Mouse (Mus musculus) MEL (cell line): ENCODE measurements around the gene Gnb4. TPM values are rescaled to one million over a fixed set of nuclear protein-coding genes. Genes with fewer than 3 reads are reported as not detected.

Source experiments
- DNase-seq: peaks from one replicate; pipeline ENCODE4 v3.0.0; 2011; ENCODE audit warnings: low read depth, low spot score
- H3K27ac ChIP-seq: 2 replicates; pipeline ENCODE4 v1.5.1; 2012; ENCODE audit warnings: low read depth, mild to moderate bottlenecking, control low read depth, low read length, moderate library complexity; ENCODE audit not compliant: control insufficient read depth
- H3K27me3 ChIP-seq, 2 experiments: fragments of 150-350 bp in 1 of 2; sonication (generic) in 1 of 2; 2 replicates each; pipeline ENCODE4 v1.6.1; 2012; ENCODE audit warnings: low read length in 2 of 2, mild to moderate bottlenecking in 2 of 2, improper control_type of control experiment in 1 of 2, moderate library complexity in 1 of 2; ENCODE audit not compliant: insufficient read depth in 2 of 2, control insufficient read depth in 1 of 2
- H3K36me3 ChIP-seq, 2 experiments: 2 replicates each; pipeline ENCODE4 v1.6.1; 2012 to 2014; ENCODE audit warnings: low read length in 2 of 2, improper control_type of control experiment in 1 of 2, inconsistent platforms in 1 of 2, mild to moderate bottlenecking in 1 of 2; ENCODE audit not compliant: insufficient read depth in 2 of 2, control insufficient read depth in 1 of 2
- H3K4me1 ChIP-seq, 2 experiments: fragments of 150-350 bp in 1 of 2; sonication (generic) in 1 of 2; 2 replicates each; pipeline ENCODE4 v1.6.1; 2012; ENCODE audit warnings: low read length in 2 of 2, improper control_type of control experiment in 1 of 2, mild to moderate bottlenecking in 1 of 2; ENCODE audit not compliant: insufficient read depth in 2 of 2, control insufficient read depth in 1 of 2
- H3K4me3 ChIP-seq, 2 experiments: fragments of 150-350 bp in 1 of 2; sonication (generic) in 1 of 2; 2 replicates each; pipeline ENCODE4 v1.5.1; 2012; ENCODE audit warnings: low read depth in 2 of 2, low read length in 2 of 2, mild to moderate bottlenecking in 2 of 2, moderate library complexity in 2 of 2, control low read depth in 1 of 2, improper control_type of control experiment in 1 of 2; ENCODE audit not compliant: control insufficient read depth in 1 of 2, insufficient read depth in 1 of 2
- H3K79me2 ChIP-seq: 2 replicates; pipeline ENCODE4 v1.6.1; 2012; ENCODE audit warnings: mild to moderate bottlenecking, low read length, moderate library complexity; ENCODE audit not compliant: control insufficient read depth, poor library complexity, insufficient read depth
- H3K9ac ChIP-seq: 2 replicates; pipeline ENCODE4 v1.6.1; 2012; ENCODE audit warnings: low read depth, mild to moderate bottlenecking, control low read depth, low read length, moderate library complexity; ENCODE audit not compliant: control insufficient read depth, poor library complexity, severe bottlenecking
- H3K9me3 ChIP-seq: fragments of 150-350 bp; sonication (generic); replicated peaks from 2 replicates; pipeline ENCODE4 v1.6.1; 2012; ENCODE audit warnings: mild to moderate bottlenecking, low read length, improper control_type of control experiment, moderate library complexity; ENCODE audit not compliant: insufficient read depth
- BHLHE40 ChIP-seq: IDR thresholded peaks from 2 replicates; pipeline ENCODE4 v1.6.1; 2012; ENCODE audit warnings: low read depth, mild to moderate bottlenecking, inconsistent platforms, low read length, improper control_type of control experiment, borderline replicate concordance
- CHD1 ChIP-seq: IDR thresholded peaks from 2 replicates; pipeline ENCODE4 v1.6.1; 2012; ENCODE audit warnings: low read depth, mild to moderate bottlenecking, inconsistent platforms, low read length, improper control_type of control experiment
- CHD2 ChIP-seq: IDR thresholded peaks from 2 replicates; pipeline ENCODE4 v1.6.1; 2011; ENCODE audit warnings: low read length, improper control_type of control experiment
- CTCF ChIP-seq, 3 experiments: IDR thresholded peaks in 2 of 3; conservative IDR thresholded peaks in 1 of 3; 2 replicates each; pipeline ENCODE4 v1.5.1; 2011 to 2012; ENCODE audit warnings: low read length in 3 of 3, low read depth in 2 of 3, mild to moderate bottlenecking in 2 of 3, improper control_type of control experiment in 1 of 3, inconsistent platforms in 1 of 3, mixed read lengths in 1 of 3, moderate library complexity in 1 of 3; ENCODE audit not compliant: control insufficient read depth in 1 of 3, insufficient read depth in 1 of 3, poor library complexity in 1 of 3, severe bottlenecking in 1 of 3
- E2F4 ChIP-seq: IDR thresholded peaks from 2 replicates; pipeline ENCODE4 v1.6.1; 2011; ENCODE audit warnings: low read depth, low read length, improper control_type of control experiment, borderline replicate concordance
- ETS1 ChIP-seq: IDR thresholded peaks from 2 replicates; pipeline ENCODE4 v1.6.1; 2012; ENCODE audit warnings: low read depth, mild to moderate bottlenecking, inconsistent platforms, low read length, improper control_type of control experiment, moderate library complexity
- GATA1 ChIP-seq: IDR thresholded peaks from 2 replicates; pipeline ENCODE4 v1.6.1; 2011; ENCODE audit warnings: low read depth, low read length, improper control_type of control experiment
- KAT2A ChIP-seq: conservative IDR thresholded peaks from 2 replicates; pipeline ENCODE4 v1.6.1; 2012; ENCODE audit warnings: low read depth, low read length, improper control_type of control experiment, inconsistent platforms
- MAFK ChIP-seq: IDR thresholded peaks from 2 replicates; pipeline ENCODE4 v1.6.1; 2011; ENCODE audit warnings: low read depth, mild to moderate bottlenecking, low read length, improper control_type of control experiment, borderline replicate concordance
- MAX ChIP-seq: IDR thresholded peaks from 2 replicates; pipeline ENCODE4 v1.6.1; 2011; ENCODE audit warnings: low read length, improper control_type of control experiment
- MAZ ChIP-seq: IDR thresholded peaks from 2 replicates; pipeline ENCODE4 v1.6.1; 2012; ENCODE audit warnings: low read depth, mild to moderate bottlenecking, inconsistent platforms, low read length, improper control_type of control experiment
- MYC ChIP-seq: IDR thresholded peaks from 2 replicates; pipeline ENCODE4 v1.6.1; 2011; ENCODE audit warnings: low read depth, mild to moderate bottlenecking, low read length, improper control_type of control experiment, moderate library complexity
- POLR2A ChIP-seq, 2 experiments: IDR thresholded peaks; 2 replicates each; pipeline ENCODE4 v1.6.1; 2011 to 2012; ENCODE audit warnings: low read length in 2 of 2, mild to moderate bottlenecking in 2 of 2, control low read depth in 1 of 2, improper control_type of control experiment in 1 of 2, low read depth in 1 of 2, moderate library complexity in 1 of 2; ENCODE audit not compliant: control insufficient read depth in 1 of 2, insufficient read depth in 1 of 2, poor library complexity in 1 of 2
- RAD21 ChIP-seq: IDR thresholded peaks from 2 replicates; pipeline ENCODE4 v1.6.1; 2011; ENCODE audit warnings: mild to moderate bottlenecking, low read depth, low read length, improper control_type of control experiment
- TBP ChIP-seq: IDR thresholded peaks from 2 replicates; pipeline ENCODE4 v1.8.0; 2011; ENCODE audit warnings: low read depth, low read length, improper control_type of control experiment
- TCF12 ChIP-seq: IDR thresholded peaks from 2 replicates; pipeline ENCODE4 v1.6.1; 2014; ENCODE audit warnings: low read depth, mild to moderate bottlenecking, inconsistent platforms, low read length, improper control_type of control experiment, moderate library complexity
- UBTF ChIP-seq: IDR thresholded peaks from 2 replicates; pipeline ENCODE4 v1.6.1; 2012; ENCODE audit warnings: low read depth, mild to moderate bottlenecking, inconsistent platforms, low read length, improper control_type of control experiment, moderate library complexity, borderline replicate concordance; ENCODE audit not compliant: insufficient read depth
- USF1 ChIP-seq: IDR thresholded peaks from 2 replicates; pipeline ENCODE4 v1.6.1; 2014; ENCODE audit warnings: low read depth, mild to moderate bottlenecking, inconsistent platforms, low read length, improper control_type of control experiment, moderate library complexity
- USF2 ChIP-seq, 2 experiments: IDR thresholded peaks; 2 replicates each; pipeline ENCODE4 v1.6.1; 2011 to 2012; ENCODE audit warnings: improper control_type of control experiment in 2 of 2, low read length in 2 of 2, borderline replicate concordance in 1 of 2, inconsistent platforms in 1 of 2, low read depth in 1 of 2, mild to moderate bottlenecking in 1 of 2; ENCODE audit not compliant: insufficient read depth in 1 of 2
- ZKSCAN1 ChIP-seq: IDR thresholded peaks from 2 replicates; pipeline ENCODE4 v1.6.1; 2012; ENCODE audit warnings: low read depth, mild to moderate bottlenecking, inconsistent platforms, low read length, improper control_type of control experiment, moderate library complexity
- ZMIZ1 ChIP-seq: IDR thresholded peaks from 2 replicates; pipeline ENCODE4 v1.6.1; 2012; ENCODE audit warnings: low read depth, mild to moderate bottlenecking, inconsistent platforms, low read length, improper control_type of control experiment, moderate library complexity
- ZNF384 ChIP-seq: IDR thresholded peaks from 2 replicates; pipeline ENCODE4 v1.6.1; 2012; ENCODE audit warnings: low read depth, mild to moderate bottlenecking, inconsistent platforms, low read length, improper control_type of control experiment
- polyA plus RNA-seq, 2 experiments: library from polyadenylated mRNA; stranded (reverse) in 1 of 2; unstranded in 1 of 2; fragments of >175 nt in 1 of 2; fragments of >200 nt in 1 of 2; gene quantifications; 2 replicates each; pipeline versions ENCODE4 v1.2.1 to v1.2.4; 2012; ENCODE audit warnings: low replicate concordance in 2 of 2, low read depth in 1 of 2; ENCODE audit not compliant: insufficient read length in 2 of 2, insufficient read depth in 1 of 2, missing spikeins in 1 of 2
- total RNA-seq: library from RNA; depleted of rRNA; stranded (reverse); fragments of 300-350 nt; gene quantifications from 2 replicates; pipeline ENCODE4 v1.2.3, GENCODE M21; 2012

Gene Gnb4
- total and polyA plus RNA-seq, 3 experiments = 49.5 to 61.2 TPM; not detected in 1

DNA sequence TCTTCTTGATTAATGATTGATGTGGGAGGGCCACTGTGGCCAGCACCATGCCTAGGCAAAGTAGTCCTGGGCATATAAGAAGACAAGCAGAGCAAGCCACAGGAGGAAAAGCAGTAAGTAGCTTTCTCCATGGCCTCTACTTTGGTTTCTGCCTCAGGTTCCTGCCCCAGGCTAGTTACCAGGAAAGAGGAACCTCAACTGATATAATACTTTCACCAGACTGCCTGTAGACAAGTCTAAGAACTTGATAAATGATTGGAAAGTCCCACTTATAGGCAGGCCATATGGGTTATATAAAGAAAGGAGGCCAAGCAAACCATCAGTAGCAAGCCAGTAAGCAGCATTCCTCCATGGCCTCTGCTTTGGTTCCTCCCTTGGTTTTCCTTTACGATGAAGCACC is 5.3 kb upstream of the Gnb4 start (continued):
- TF ChIP-seq UBTF = no peak
- no peak for TF ChIP-seq USF1
- TF ChIP-seq BHLHE40 = no peak
- no peak for TF ChIP-seq CTCF (IDR thresholded peaks at IDR 0.05 in 2 of 3, conservative IDR thresholded peaks at IDR 0.05 in 1 of 3; ENCODE audit: control insufficient read depth in 1 of 3, insufficient read depth in 1 of 3, low read depth in 2 of 3, low read length in 3 of 3, poor library complexity in 1 of 3, severe bottlenecking in 1 of 3)
- TF ChIP-seq ETS1 = peak; percentile 55; the same call in 1 of the 2 replicates
- no peak for TF ChIP-seq MAZ
- no peak for TF ChIP-seq CHD2
- no peak for TF ChIP-seq E2F4
- no peak for TF ChIP-seq ZKSCAN1
- no peak for TF ChIP-seq MAFK
- no peak for TF ChIP-seq MYC

DNA sequence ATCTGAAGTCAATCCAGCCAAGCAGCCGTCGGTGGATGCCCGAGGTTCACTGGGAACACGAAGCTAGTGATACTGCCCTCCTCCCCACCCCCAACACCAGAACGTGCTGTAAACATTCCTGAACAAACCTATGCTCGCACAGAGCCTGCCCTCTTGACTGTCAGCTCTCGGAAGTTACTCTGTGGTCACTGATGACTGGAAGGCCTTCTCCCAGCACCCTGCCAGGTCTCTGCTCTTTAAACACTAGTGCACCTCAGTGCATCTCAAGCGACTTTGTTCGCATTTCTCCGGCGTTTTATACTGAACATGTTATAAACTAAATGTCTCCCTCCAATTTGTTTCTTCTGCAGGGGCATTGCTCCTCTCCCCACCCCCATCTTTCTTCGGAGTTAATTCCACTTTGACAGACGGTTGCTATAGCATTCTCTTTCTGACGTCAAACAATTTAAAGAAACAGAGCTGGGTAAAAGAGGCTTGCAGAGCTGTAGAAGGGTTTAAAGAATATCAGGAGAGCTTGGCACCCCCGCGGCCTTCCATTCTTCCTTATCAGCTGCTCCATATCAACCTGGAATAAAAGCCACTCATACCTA is 763 bp upstream of the Gnb4 start:
- Histone ChIP-seq H3K4me3 (peak overlapping the region; percentile 53 to 99), H3K27ac (peak overlapping the region; percentile 20; the same call in 1 of the 2 replicates), H3K4me1 (peaks cover 13 to 20% of the 10 kb centered on the region in 2 experiments), H3K79me2 (peaks cover 15% of the 10 kb centered on the region)
- TF ChIP-seq ZNF384 (no peak), GATA1 (no peak), ZMIZ1 (no peak), MAFK (no peak), POLR2A (IDR thresholded peaks at IDR 0.05; ENCODE audit: control insufficient read depth in 1 of 2, insufficient read depth in 1 of 2, low read depth in 1 of 2, low read length in 2 of 2, poor library complexity in 1 of 2) (no peak), MAX (no peak), USF2 (IDR thresholded peaks at IDR 0.05; ENCODE audit: borderline replicate concordance in 1 of 2, insufficient read depth in 1 of 2, low read depth in 1 of 2, low read length in 2 of 2) (no peak), ZKSCAN1 (no peak), BHLHE40 (no peak), TBP (no peak), CHD1 (no peak), RAD21 (no peak), KAT2A (no peak), E2F4 (no peak), TCF12 (no peak), CTCF (IDR thresholded peaks at IDR 0.05 in 2 of 3, conservative IDR thresholded peaks at IDR 0.05 in 1 of 3; ENCODE audit: control insufficient read depth in 1 of 3, insufficient read depth in 1 of 3, low read depth in 2 of 3, low read length in 3 of 3, poor library complexity in 1 of 3, severe bottlenecking in 1 of 3) (no peak), UBTF (no peak)
- TF ChIP-seq, all 39 proteins: peak for 0
- Histone ChIP-seq H3K9ac (peak overlapping the region; percentile 60), H3K27me3 (no peaks in the 10 kb centered on the region), H3K36me3 (peaks cover 0 to 29% of the 10 kb centered on the region in 2 experiments; a peak in 2 of 4 replicates), H3K9me3 (no peaks in the 10 kb centered on the region)
- no peak for DNase-seq
